Comparison of ENCODE assay signal across 16 mouse cellular contexts in the genomic region with DNA sequence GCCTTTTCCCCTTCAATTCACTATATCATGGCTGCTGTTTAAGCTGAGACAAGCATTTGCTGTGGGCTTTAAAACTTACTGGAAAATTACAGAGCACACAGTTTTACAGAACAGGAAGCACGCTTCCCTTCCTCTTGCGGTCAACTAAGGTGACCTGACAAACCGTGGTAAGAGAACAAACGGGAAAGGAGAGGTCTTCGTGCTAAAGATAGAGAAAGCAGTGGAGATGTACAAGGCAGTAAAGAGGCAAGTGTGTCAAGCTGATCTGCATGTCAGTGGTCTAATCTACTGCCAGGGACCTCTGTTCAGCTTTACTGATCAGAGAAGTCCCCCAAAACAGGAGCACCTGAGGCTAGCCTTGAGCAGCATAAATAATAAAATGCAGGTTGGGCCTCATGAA. TPM values are rescaled to one million over a fixed set of nuclear protein-coding genes. Genes with fewer than 3 reads are reported as not detected.
A peak's percentile ranks its signal among the peaks of the same experiment; 100 is the strongest.
DNase-seq lines count a peak whose midpoint lies in the region; ATAC-seq lines count a peak whose summit lies in the region.
"Had no signal": no experiment of that assay in that cellular context is flagged by ENCODE, and none has a peak within 500 bp of the region (broad histone marks: within the 10 kb centered on the region; RNA-seq: fewer than 3 reads in every experiment).

No protein-coding gene starts in this region.

- no peak overlapping the region for H3K9ac ChIP-seq in heart, embryonic 11.5 days (ENCODE audit: low read depth, low read length)
- no peak overlapping the region for H3K9ac ChIP-seq in liver, embryonic 12.5 days
- no peak overlapping the region for H3K9ac ChIP-seq in midbrain, embryonic 11.5 days (ENCODE audit: low read length)

- H3K27me3 ChIP-seq in heart, embryonic 11.5 days (ENCODE audit: control insufficient read depth, insufficient read depth, low read length): no peaks in the 10 kb centered on the region
- no peaks in the 10 kb centered on the region for H3K27me3 ChIP-seq in liver, embryonic 12.5 days (replicated peaks)
- no peaks in the 10 kb centered on the region for H3K27me3 ChIP-seq in midbrain, embryonic 11.5 days (ENCODE audit: control insufficient read depth, insufficient read depth, low read length)

- no peaks in the 10 kb centered on the region for H3K36me3 ChIP-seq in heart, embryonic 11.5 days (ENCODE audit: control insufficient read depth, insufficient read depth, low read length)
- no peaks in the 10 kb centered on the region for H3K36me3 ChIP-seq in liver, embryonic 12.5 days
- no peaks in the 10 kb centered on the region for H3K36me3 ChIP-seq in midbrain, embryonic 11.5 days (ENCODE audit: control insufficient read depth, insufficient read depth, low read length)
- H3K36me3 ChIP-seq: embryonic facial prominence, embryonic 10.5 days; midbrain, embryonic 10.5 days had no signal

- H3K27ac ChIP-seq in heart, embryonic 11.5 days (ENCODE audit: low read depth, low read length): no peak overlapping the region
- 0 out of 2 replicates have a peak overlapping the region, but pooled peaks have one; percentile 25 for H3K27ac ChIP-seq in liver, embryonic 12.5 days
- H3K27ac ChIP-seq in midbrain, embryonic 11.5 days (ENCODE audit: low read depth, low read length): no peak overlapping the region
- H3K27ac ChIP-seq: embryonic facial prominence, embryonic 10.5 days; midbrain, embryonic 10.5 days had no signal

- DNase-seq in heart, adult 18-20 months: peak; percentile 14 to 51
- DNase-seq in liver: no peak
- DNase-seq in T-cell, adult 2 months (ENCODE audit: low spot score): peak; percentile 9
- no peak for DNase-seq in midbrain, embryonic 11.5 days (ENCODE audit: low spot score, missing footprints)
- DNase-seq: adrenal gland, postnatal 10 days; cerebellum, postnatal 10 days; layer of hippocampus, adult 9-11 months; lung, adult 18-20 months; spleen, adult 18-20 months had no signal

- no peak for ATAC-seq in heart, embryonic 11.5 days (replicated peaks; ENCODE audit: insufficient number of reproducible peaks, low FRiP score, low TSS enrichment)
- ATAC-seq in liver, embryonic 12.5 days: no peak
- ATAC-seq in megakaryocyte, adult 5-6 weeks (ENCODE audit: poor library complexity, severe bottlenecking): peak; percentile 52
- ATAC-seq in midbrain, embryonic 11.5 days (ENCODE audit: low FRiP score): no peak
- ATAC-seq in inflammation-experienced regulatory T-cells, adult 6 months: no peak

- WGBS in heart, embryonic 11.5 days (ENCODE audit: insufficient replicate concordance): 47% methylated on average over 5 of the region's 5 CpGs
- 6% methylated on average over 5 of the region's 5 CpGs for WGBS in liver, embryonic 12.5 days (ENCODE audit: insufficient replicate concordance)
- WGBS in midbrain, embryonic 11.5 days: 86% methylated on average over 5 of the region's 5 CpGs

- no peak overlapping the region for H3K4me3 ChIP-seq in heart, embryonic 11.5 days (ENCODE audit: low read depth, low read length)
- no peak overlapping the region for H3K4me3 ChIP-seq in liver, embryonic 12.5 days
- H3K4me3 ChIP-seq in midbrain, embryonic 11.5 days (ENCODE audit: low read depth, low read length): no peak overlapping the region
- H3K4me3 ChIP-seq: embryonic facial prominence, embryonic 10.5 days; midbrain, embryonic 10.5 days; myocyte had no signal

- H3K4me1 ChIP-seq in heart, embryonic 11.5 days (ENCODE audit: control insufficient read depth, insufficient read depth, low read length): peaks cover 8% of the 10 kb centered on the region; the same call in 1 of the 2 replicates
- H3K4me1 ChIP-seq in liver, embryonic 12.5 days: peaks cover 10% of the 10 kb centered on the region
- no peaks in the 10 kb centered on the region for H3K4me1 ChIP-seq in midbrain, embryonic 11.5 days (ENCODE audit: control insufficient read depth, insufficient read depth, low read length)
- H3K4me1 ChIP-seq: embryonic facial prominence, embryonic 10.5 days; midbrain, embryonic 10.5 days had no signal

- no peak overlapping the region for H3K4me2 ChIP-seq in heart, embryonic 11.5 days
- no peak overlapping the region for H3K4me2 ChIP-seq in liver, embryonic 12.5 days
- H3K4me2 ChIP-seq in midbrain, embryonic 11.5 days: no peak overlapping the region

- no peaks in the 10 kb centered on the region for H3K9me3 ChIP-seq in heart, embryonic 11.5 days (replicated peaks; ENCODE audit: control insufficient read depth, low read length)
- no peaks in the 10 kb centered on the region for H3K9me3 ChIP-seq in liver, embryonic 12.5 days (replicated peaks)
- no peaks in the 10 kb centered on the region for H3K9me3 ChIP-seq in midbrain, embryonic 11.5 days (ENCODE audit: control insufficient read depth, low read length)
- H3K9me3 ChIP-seq: embryonic facial prominence, embryonic 10.5 days; midbrain, embryonic 10.5 days had no signal

RNA-seq across cellular contexts. Expression of a gene that starts 21.7 kb away (rescaled TPM):
- total RNA-seq in heart, adult 18-20 months (2021): 1 to 10 TPM; 1.0 to 1.7 TPM
- polyA plus RNA-seq in heart, embryonic 11.5 days (2014; fragmentation: Nextera tagmentation; extraction: Ambion mirVana): 37.2 and 41.1 TPM in 2 replicates
- 10.9 and 11.7 TPM in 2 replicates for polyA plus RNA-seq in liver, embryonic 12.5 days (2016; fragmentation: Nextera tagmentation; extraction: Ambion mirVana)
- not detected in 2 replicates for total RNA-seq in megakaryocyte, adult 5-6 weeks (2015)
- total RNA-seq in megakaryocyte, adult 5-6 weeks (2017): not detected in 2 replicates
- polyA plus RNA-seq in midbrain, embryonic 11.5 days (2014; fragmentation: Nextera tagmentation; extraction: Ambion mirVana): 2.7 and 3.0 TPM in 2 replicates
- polyA plus RNA-seq in inflammation-experienced regulatory T-cells, adult 6 months (2017; shearing (Covaris generic)): under 1 TPM in 1 of 3 experiments, not detected in 2; 0.18 TPM

Comparison
In these comparisons a context has a peak if more than half of its experiments do, and no peak if none do; other contexts are left out.
1. DNase-seq: peak in heart, adult 18-20 months (2 of 2) and T-cell, adult 2 months (single experiment); none in liver (single experiment) and midbrain, embryonic 11.5 days (single experiment).